Mouse (Mus musculus) left cerebral cortex, postnatal 25 days (tissue): ENCODE results near the gene Emilin2. TPM values are rescaled to one million over a fixed set of nuclear protein-coding genes. Genes with fewer than 3 reads are reported as not detected.

Experiments used
- DNase-seq, 2 experiments: peaks; one replicate each; pipeline ENCODE4 v3.0.0; 2022; ENCODE audit warnings: low spot score in 2 of 2, mixed read lengths in 1 of 2
- intact Hi-C: fragments of 180-260 bp; cut with DNase I; formaldehyde crosslinking; loops from one replicate; pipeline ENCODE4 v1.15.1; 2025
- total RNA-seq, 2 experiments: library from RNA; stranded (reverse); gene quantifications; 2 replicates each; pipeline ENCODE4 v1.2.3; 2021

Gene Emilin2
- total RNA-seq, 2 experiments from 2014 or later: 1.9 to 2.5 TPM

DNA sequence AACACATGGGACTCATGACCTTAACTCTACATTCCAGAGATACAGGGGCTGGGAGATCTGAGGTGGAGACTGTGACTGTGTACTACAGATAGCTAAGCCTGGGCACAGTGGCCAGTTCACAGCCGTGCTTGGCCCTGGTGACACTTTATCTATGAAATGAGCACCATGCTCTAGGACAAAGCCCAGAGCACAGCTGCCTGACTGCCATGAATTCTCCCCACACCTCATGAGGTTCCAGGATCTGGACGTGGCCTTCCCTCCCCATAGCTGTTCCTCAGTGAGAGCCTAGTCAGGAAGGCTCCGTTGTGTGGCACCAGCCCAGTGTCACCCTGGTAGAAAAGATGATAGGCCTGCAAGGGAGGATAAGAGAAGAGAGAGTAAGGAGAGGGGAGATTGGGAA, 43.2 kb downstream of the Emilin2 start:
- intact Hi-C loops: no loop called here

DNA sequence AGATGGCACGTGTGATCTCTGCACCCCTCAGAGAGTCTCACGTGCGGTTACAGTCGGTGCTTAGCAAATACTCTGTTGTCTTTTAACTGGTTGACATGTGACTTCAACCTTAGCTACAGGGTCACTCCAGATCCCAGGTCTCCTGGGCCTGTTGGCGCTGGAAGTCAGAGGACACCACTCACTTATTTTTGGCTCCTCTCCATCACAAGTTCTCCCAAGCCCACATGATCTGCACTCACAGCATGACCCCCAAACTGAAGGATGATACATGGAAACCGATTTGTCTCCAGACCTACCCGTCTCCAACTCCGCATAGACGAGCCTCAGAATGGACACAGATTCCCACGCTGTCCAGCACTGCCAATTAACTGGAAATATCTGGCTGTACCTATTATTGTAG, 43.6 kb downstream of the Emilin2 start:
- intact Hi-C loops: no loop called here
- DNase-seq: no peak

More for the DNA sequence above, 43.2 kb downstream of the Emilin2 start:
- DNase-seq: no peak

DNA sequence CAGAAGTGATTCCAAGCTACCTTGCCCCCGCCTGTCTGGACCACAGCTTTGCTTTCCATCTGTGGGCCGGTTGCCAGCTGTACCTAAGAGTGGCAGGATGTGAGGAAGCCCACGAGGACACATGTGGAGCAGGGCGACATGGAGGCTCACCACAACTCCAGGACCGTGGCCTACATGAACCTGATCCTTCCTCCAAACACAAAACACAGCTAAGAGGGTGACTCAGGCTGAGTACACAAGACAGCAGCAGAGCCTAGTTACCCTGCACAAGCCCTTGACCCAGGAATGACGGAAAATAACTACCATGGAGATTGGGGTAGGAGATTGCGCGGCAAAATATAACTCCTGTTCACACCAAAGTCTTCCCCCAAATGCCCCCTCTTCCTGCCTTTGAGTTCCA, 44.4 kb downstream of the Emilin2 start:
- intact Hi-C loops: no loop called here
- DNase-seq: no peak

DNA sequence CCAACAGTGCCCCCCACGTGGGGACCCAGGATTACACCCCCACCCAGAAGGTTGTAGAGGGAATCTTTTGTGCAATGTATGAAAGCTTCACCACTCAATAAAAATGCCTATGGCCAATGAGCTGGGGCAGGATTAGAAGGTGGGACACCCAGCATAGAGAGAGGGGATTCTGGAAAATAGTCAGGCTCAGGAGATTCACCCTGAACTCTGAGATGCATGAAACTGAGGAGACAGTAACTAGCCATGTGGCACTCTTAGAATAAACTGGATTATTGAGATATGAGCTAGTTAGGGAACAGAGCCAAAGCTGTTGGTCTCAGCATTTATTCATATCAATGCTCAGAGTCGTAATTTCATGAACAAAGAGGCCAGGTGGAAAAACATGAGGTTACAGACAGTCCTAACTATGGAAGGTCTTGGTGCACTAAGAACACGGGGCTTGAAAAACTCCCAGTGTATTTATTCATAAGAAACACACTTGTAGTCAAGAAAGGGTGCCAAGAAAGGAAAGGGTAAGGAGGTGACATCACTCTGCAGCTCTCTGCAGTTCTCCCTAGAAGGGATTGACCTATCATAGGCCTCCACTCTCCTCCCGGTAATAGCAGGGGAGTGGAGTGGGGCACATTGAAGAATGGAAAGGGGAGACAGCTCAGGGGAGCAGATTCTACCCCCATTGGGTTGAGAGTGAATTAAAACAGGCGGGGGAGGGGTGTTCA, 46.3 kb downstream of the Emilin2 start:
- intact Hi-C loops: no loop called here
- no peak for DNase-seq

DNA sequence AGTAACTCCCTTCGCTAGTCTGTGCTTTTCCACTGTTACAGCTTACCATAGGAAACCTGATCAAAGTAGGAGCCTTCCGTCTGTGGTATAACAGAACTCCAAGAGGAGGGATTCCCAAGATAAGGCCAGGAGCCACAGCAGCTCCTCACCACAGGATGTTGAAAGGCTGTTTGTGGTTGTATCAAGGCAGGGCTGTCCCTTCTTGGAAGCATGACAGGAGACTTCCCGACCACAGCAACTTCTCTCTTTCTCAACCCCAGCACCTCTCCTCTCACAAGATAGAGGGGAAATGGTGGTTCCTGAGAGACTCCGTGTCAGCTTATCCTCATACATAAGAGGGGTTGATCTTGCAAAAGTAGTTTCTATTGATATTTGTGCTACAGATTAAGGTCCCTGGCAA, 47.0 kb downstream of the Emilin2 start:
- intact Hi-C loops: no loop called here
- no peak for DNase-seq

- no peak for DNase-seq
- intact Hi-C loops: no loop called here
These were observed 48.6 kb downstream of the Emilin2 start for GRCm38 (mm10) chr17:71263136-71263535.

DNA sequence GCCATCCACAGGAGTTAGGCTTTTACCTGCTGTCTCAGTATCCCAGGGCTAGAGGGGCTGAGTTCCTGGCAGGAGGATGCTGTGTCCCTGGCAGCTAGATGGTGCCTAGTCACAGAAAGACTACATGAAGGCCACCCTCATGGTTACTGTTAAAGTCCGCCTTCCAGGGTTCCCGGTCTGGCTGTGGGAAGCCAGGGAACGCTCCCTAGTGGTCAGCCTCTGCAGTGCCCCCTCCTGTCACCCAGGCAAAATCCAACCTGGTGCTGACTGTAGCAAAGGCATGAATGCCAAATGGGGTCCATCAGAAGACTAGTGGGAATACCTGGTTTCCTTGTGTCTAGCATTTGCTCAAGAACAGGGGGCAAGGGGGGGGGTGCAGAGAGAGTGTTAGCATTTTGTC, 51.1 kb downstream of the Emilin2 start:
- no peak for DNase-seq
- intact Hi-C loops: no loop called here

DNA sequence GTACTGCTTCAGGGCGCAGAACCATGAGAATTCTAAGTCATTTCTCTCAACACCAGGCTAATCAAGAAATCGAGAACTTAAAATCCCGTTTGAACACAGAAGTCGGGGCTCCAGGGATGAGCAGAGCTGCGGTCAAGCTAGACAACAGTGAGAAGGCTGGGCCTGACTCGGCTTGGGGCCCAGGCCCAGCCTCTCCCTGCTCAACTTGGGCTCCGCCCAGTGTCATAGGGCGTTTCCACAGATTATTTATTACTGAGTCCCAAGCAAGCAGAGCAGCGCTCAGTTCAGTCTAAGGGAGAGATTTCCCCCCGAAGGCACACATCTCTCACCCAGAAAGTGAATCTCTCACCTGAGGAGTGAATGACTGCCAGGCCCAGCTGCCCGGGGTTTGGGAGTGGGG, 52.1 kb downstream of the Emilin2 start:
- DNase-seq: no peak
- intact Hi-C loops: no loop called here

GRCm38 (mm10) chr17:71256806-71257536, 54.8 kb downstream of the Emilin2 start:
- intact Hi-C loops: no loop called here
- no peak for DNase-seq

GRCm38 (mm10) chr17:71256068-71256615, 55.6 kb downstream of the Emilin2 start:
- intact Hi-C loops: no loop called here
- no peak for DNase-seq

DNA sequence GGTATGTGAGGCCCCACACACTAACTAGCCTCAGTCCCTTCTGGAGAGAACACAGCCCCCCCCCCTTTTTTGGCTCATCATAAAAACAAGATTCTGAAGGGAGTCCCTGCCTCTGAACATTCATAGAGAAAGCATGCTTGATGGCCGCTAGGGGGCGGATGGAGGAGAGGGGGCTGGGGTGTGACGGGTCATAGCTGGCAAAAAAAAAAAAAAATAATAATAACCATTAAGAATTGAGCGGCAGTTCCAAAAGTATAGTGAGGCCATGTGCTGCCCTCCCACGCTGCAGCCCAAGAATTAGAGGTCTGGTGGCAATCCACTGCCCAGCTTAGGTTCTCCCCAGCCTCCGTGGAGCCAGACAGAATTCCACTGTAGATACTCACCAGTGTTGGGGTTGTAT, 57.0 kb downstream of the Emilin2 start:
- no peak for DNase-seq
- intact Hi-C loops: no loop called here

DNA sequence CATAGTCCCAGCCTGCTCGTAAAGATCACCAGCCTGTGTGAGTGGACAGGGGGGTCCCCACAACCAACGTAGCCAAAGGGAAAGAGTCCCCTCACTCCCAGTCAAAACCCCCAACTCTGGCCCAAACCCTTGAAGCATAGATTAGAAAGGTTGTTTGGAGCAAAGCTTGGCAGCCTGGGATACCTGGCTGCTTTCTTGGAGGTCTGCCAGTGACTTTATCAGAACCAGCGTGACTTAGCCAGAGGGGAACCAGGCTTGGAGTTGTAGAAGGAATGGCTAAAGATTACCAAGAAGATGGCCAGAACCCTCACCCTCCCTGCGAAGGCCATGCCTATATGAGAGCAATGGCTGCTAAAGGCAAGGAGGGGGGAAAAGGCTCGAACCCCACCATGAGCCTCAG, 57.7 kb downstream of the Emilin2 start:
- DNase-seq: no peak
- intact Hi-C loops: no loop called here

- intact Hi-C loops: no loop called here
- DNase-seq: no peak
These were observed 58.4 kb downstream of the Emilin2 start for GRCm38 (mm10) chr17:71253391-71253790.

GRCm38 (mm10) chr17:71252101-71252500, 59.7 kb downstream of the Emilin2 start:
- intact Hi-C loops: no loop called here
- DNase-seq: no peak

GRCm38 (mm10) chr17:71251601-71252001, 60.2 kb downstream of the Emilin2 start:
- no peak for DNase-seq
- intact Hi-C loops: no loop called here

- intact Hi-C loops: no loop called here
- peak; percentile 30 to 86 for DNase-seq
These were observed 60.8 kb downstream of the Emilin2 start for GRCm38 (mm10) chr17:71250819-71251600.

DNA sequence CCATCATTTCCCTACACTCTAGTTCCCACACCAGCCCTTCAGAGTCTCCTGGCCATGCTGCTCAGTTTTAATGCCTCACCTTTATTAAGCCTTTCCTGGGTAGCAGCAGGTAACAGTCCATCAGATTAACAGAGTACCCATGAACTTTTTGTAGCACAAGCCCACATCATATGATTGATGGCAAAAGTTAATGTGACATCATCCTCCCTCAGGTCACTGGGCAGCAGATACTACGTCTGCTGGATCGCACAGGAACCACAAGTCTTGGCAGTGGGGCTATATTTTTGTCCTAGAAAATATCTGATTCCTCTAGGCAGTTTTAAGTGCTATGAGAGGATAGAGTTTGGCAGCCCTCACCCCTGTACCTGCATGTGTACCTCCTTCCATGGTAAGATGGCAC, 61.7 kb downstream of the Emilin2 start:
- intact Hi-C loops: no loop called here

GRCm38 (mm10) chr17:71248963-71249362, 62.8 kb downstream of the Emilin2 start:
- intact Hi-C loops: no loop called here
- DNase-seq: peak; percentile 37 to 85

More for the DNA sequence above, 61.7 kb downstream of the Emilin2 start:
- no peak for DNase-seq

DNA sequence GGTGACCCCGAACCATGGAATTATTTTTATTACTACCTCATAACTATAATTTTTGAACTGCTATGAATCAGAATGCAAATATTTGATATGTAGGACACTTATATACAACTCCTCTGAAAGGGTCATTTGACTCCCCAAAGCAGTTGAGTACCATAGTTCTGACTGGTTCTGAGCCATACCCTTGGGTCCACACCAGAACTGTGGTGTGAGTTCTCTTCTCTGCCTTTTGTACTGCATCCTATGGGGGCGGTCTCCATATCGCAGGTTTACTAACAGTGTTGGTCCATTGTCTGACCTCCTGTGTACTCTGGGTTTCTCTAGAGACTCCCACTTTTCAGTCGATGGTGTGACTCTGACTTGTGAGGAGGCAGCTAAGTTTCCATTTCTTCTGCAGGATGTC, 65.8 kb downstream of the Emilin2 start:
- DNase-seq: no peak

GRCm38 (mm10) chr17:71245133-71245532, 66.6 kb downstream of the Emilin2 start:
- intact Hi-C loops: no loop called here
- DNase-seq: no peak

More for the DNA sequence above, 65.8 kb downstream of the Emilin2 start:
- intact Hi-C loops: no loop called here
